Mouse (Mus musculus) embryonic facial prominence, embryonic 14.5 days (tissue): ENCODE results near the gene Traf3ip1. TPM values are rescaled to one million over a fixed set of nuclear protein-coding genes. Genes with fewer than 3 reads are reported as not detected.

ENCODE experiments used
- ATAC-seq: fragments of 200-750 bp; cut with Nextera tagmentation; 2 replicates; pipeline ENCODE4 v1.8.0; 2017; ENCODE audit warnings: low read depth, moderate number of reproducible peaks, moderate TSS enrichment
- DNase-seq: peaks from one replicate; pipeline ENCODE4 v3.0.0-alpha.2; 2015; ENCODE audit warnings: low spot score
- H3K27ac ChIP-seq: fragments of 300-500 bp; sonication (generic); replicated peaks from 2 replicates; pipeline ENCODE4 v1.5.1; 2014; ENCODE audit warnings: low read depth, mild to moderate bottlenecking, low read length, moderate library complexity
- H3K27me3 ChIP-seq: fragments of 300-500 bp; sonication (generic); replicated peaks from 2 replicates; pipeline ENCODE4 v1.6.1; 2014; ENCODE audit warnings: low read length; ENCODE audit not compliant: control insufficient read depth, insufficient read depth
- H3K36me3 ChIP-seq: fragments of 300-500 bp; sonication (generic); 2 replicates; pipeline ENCODE4 v1.6.1; 2014; ENCODE audit warnings: low read length, mixed read lengths; ENCODE audit not compliant: control insufficient read depth, insufficient read depth
- H3K4me1 ChIP-seq: fragments of 300-500 bp; sonication (generic); 2 replicates; pipeline ENCODE4 v1.6.1; 2014; ENCODE audit warnings: antibody characterized with exemption, low read length; ENCODE audit not compliant: control insufficient read depth, insufficient read depth
- H3K4me2 ChIP-seq: fragments of 300-500 bp; sonication (generic); 2 replicates; pipeline ENCODE4 v1.6.1; 2014; ENCODE audit warnings: low read depth, mild to moderate bottlenecking, low read length, moderate library complexity, mixed read lengths
- H3K4me3 ChIP-seq: fragments of 300-500 bp; sonication (generic); 2 replicates; pipeline ENCODE4 v1.5.1; 2014; ENCODE audit warnings: low read depth, mild to moderate bottlenecking, low read length
- H3K9ac ChIP-seq: fragments of 300-500 bp; sonication (generic); 2 replicates; pipeline ENCODE4 v1.6.1; 2014; ENCODE audit warnings: low read depth, mild to moderate bottlenecking, low read length, moderate library complexity, mixed read lengths
- H3K9me3 ChIP-seq: fragments of 300-500 bp; sonication (generic); 2 replicates; pipeline ENCODE4 v1.6.1; 2016; ENCODE audit warnings: low read length; ENCODE audit not compliant: control insufficient read depth
- WGBS: fragments of 180-500 bp; shearing (Covaris S2); extraction: QIAGEN DNeasy Blood & Tissue Kit; methylation state at CpG from one replicate; pipeline ENCODE4 v1.1.7; 2014; 5-methylcytosine and 5-hydroxymethylcytosine counted together
- polyA plus RNA-seq: library from polyadenylated mRNA; unstranded; fragments of >200 nt; fragmentation: Nextera tagmentation; extraction: Ambion mirVana; gene quantifications from 2 replicates; pipeline ENCODE4 v1.2.1, GENCODE M21; 2014

Traf3ip1 gene
- polyA plus RNA-seq, 1 experiment from 2014 or later = 6.8 TPM

- ATAC-seq = no peak
- no peak overlapping the region for H3K27ac ChIP-seq
Observed at GRCm38 (mm10) chr1:91533483-91533882, 39.0 kb downstream of the Traf3ip1 start.

GRCm38 (mm10) chr1:91533961-91534723, 39.7 kb downstream of the Traf3ip1 start:
- no peak overlapping the region for H3K4me2 ChIP-seq
- ATAC-seq (no peak), DNase-seq (no peak)
- H3K4me3 ChIP-seq = no peak overlapping the region
- H3K36me3 ChIP-seq = no peaks in the 10 kb centered on the region
- no peak overlapping the region for H3K27ac ChIP-seq
- H3K9me3 ChIP-seq = no peaks in the 10 kb centered on the region
- H3K9ac ChIP-seq = no peak overlapping the region
- no peaks in the 10 kb centered on the region for H3K4me1 ChIP-seq
- WGBS = 79% methylated on average over 19 of the region's 19 CpGs
- peaks cover 22% of the 10 kb centered on the region for H3K27me3 ChIP-seq

More at GRCm38 (mm10) chr1:91533483-91533882, 39.0 kb downstream of the Traf3ip1 start:
- Histone ChIP-seq H3K27me3 (peaks cover 16% of the 10 kb centered on the region), H3K9me3 (no peaks in the 10 kb centered on the region), H3K4me1 (no peaks in the 10 kb centered on the region), H3K4me3 (no peak overlapping the region), H3K9ac (no peak overlapping the region), H3K36me3 (no peaks in the 10 kb centered on the region), H3K4me2 (no peak overlapping the region)
- no peak for DNase-seq
- WGBS = 66% methylated on average over 2 of the region's 2 CpGs

- DNase-seq (no peak), ATAC-seq (no peak)
- Histone ChIP-seq H3K9ac (no peak overlapping the region), H3K9me3 (no peaks in the 10 kb centered on the region), H3K4me2 (no peak overlapping the region), H3K27ac (no peak overlapping the region), H3K4me1 (no peaks in the 10 kb centered on the region; the same call in 1 of the 2 replicates), H3K4me3 (no peak overlapping the region), H3K27me3 (peaks cover 33% of the 10 kb centered on the region), H3K36me3 (no peaks in the 10 kb centered on the region)
- 25% methylated on average over 17 of the region's 22 CpGs for WGBS
Observed at GRCm38 (mm10) chr1:91537786-91538569, 43.5 kb downstream of the Traf3ip1 start.

- WGBS = 48% methylated on average over 1 of the region's 1 CpGs
- H3K36me3 ChIP-seq = no peaks in the 10 kb centered on the region
- no peak for ATAC-seq
- H3K4me3 ChIP-seq = no peak overlapping the region
- no peaks in the 10 kb centered on the region; the same call in 1 of the 2 replicates for H3K4me1 ChIP-seq
- H3K4me2 ChIP-seq = no peak overlapping the region
- H3K27ac ChIP-seq = no peak overlapping the region
- no peak overlapping the region for H3K9ac ChIP-seq
- no peak for DNase-seq
- peaks cover 33% of the 10 kb centered on the region for H3K27me3 ChIP-seq
- H3K9me3 ChIP-seq = no peaks in the 10 kb centered on the region
Observed at GRCm38 (mm10) chr1:91538570-91538929, 44.1 kb downstream of the Traf3ip1 start.

- Histone ChIP-seq H3K4me1 (no peaks in the 10 kb centered on the region; the same call in 1 of the 2 replicates), H3K9me3 (no peaks in the 10 kb centered on the region), H3K4me3 (no peak overlapping the region), H3K27ac (no peak overlapping the region), H3K36me3 (no peaks in the 10 kb centered on the region), H3K9ac (no peak overlapping the region), H3K27me3 (peaks cover 33% of the 10 kb centered on the region), H3K4me2 (peak overlapping the region; percentile 98; the same call in 1 of the 2 replicates)
- 31% methylated on average over 6 of the region's 6 CpGs for WGBS
- no peak for DNase-seq
- ATAC-seq = no peak
Observed at GRCm38 (mm10) chr1:91539246-91539645, 44.8 kb downstream of the Traf3ip1 start.

- H3K36me3 ChIP-seq = peaks cover 5% of the 10 kb centered on the region; the same call in 1 of the 2 replicates
- H3K27ac ChIP-seq = no peak overlapping the region
- no peaks in the 10 kb centered on the region; the same call in 1 of the 2 replicates for H3K4me1 ChIP-seq
- no peaks in the 10 kb centered on the region for H3K9me3 ChIP-seq
- H3K9ac ChIP-seq = peak overlapping the region; percentile 60
- DNase-seq = no peak
- H3K4me2 ChIP-seq = peak overlapping the region; percentile 98
- 3% methylated on average over 22 of the region's 22 CpGs for WGBS
- peaks cover 33% of the 10 kb centered on the region for H3K27me3 ChIP-seq
- ATAC-seq = no peak; the same call in 1 of the 2 replicates
- H3K4me3 ChIP-seq = peak overlapping the region; percentile 77
Observed at GRCm38 (mm10) chr1:91539704-91540270, 45.3 kb downstream of the Traf3ip1 start.

GRCm38 (mm10) chr1:91540271-91540826, 45.9 kb downstream of the Traf3ip1 start, which contains the start of gene Asb1:
Gene Asb1 (plus strand): TSS chr1:91540544.
- H3K27me3 ChIP-seq = peaks cover 33% of the 10 kb centered on the region
- H3K27ac ChIP-seq = 0 out of 2 replicates have a peak within 1 kb of the TSS, but pooled peaks have one; percentile 33
- peak within 1 kb of the TSS; percentile 98 for H3K4me2 ChIP-seq
- H3K9ac ChIP-seq = peak within 1 kb of the TSS; percentile 73
- ATAC-seq (peak; percentile 98), DNase-seq (peak; percentile 99)
- 0% methylated on average over 33 of the region's 41 CpGs for WGBS
- H3K36me3 ChIP-seq = peaks cover 10% of the 10 kb centered on the region; the same call in 1 of the 2 replicates
- no peaks in the 10 kb centered on the region for H3K9me3 ChIP-seq
- H3K4me1 ChIP-seq = no peaks in the 10 kb centered on the region; the same call in 1 of the 2 replicates
- H3K4me3 ChIP-seq = peak within 1 kb of the TSS; percentile 77

GRCm38 (mm10) chr1:91541042-91541592, 46.7 kb downstream of the Traf3ip1 start:
- Histone ChIP-seq H3K4me1 (no peaks in the 10 kb centered on the region; the same call in 1 of the 2 replicates), H3K27me3 (peaks cover 32% of the 10 kb centered on the region), H3K9ac (peak overlapping the region; percentile 73), H3K9me3 (no peaks in the 10 kb centered on the region), H3K27ac (no peak overlapping the region), H3K4me3 (peak overlapping the region; percentile 77), H3K4me2 (peak overlapping the region; percentile 98), H3K36me3 (peaks cover 12% of the 10 kb centered on the region; the same call in 1 of the 2 replicates)
- no peak for DNase-seq
- ATAC-seq = no peak
- WGBS = 11% methylated on average over 14 of the region's 15 CpGs
